Mouse (Mus musculus) cerebellum, postnatal 25 days (tissue): ENCODE measurements around the gene 2200002J24Rik.
"Not testable (repeated sequence)": the region's sequence is repeated elsewhere in the genome, so short reads cannot be mapped to it uniquely, and the experiment has no call there.

Source experiments
- DNase-seq, 2 experiments: peaks; one replicate each; pipeline ENCODE4 v3.0.0; 2021; ENCODE audit warnings: mixed read lengths in 2 of 2

The 2200002J24Rik gene

GRCm38 (mm10) chr7:30728739-30729395 lies 30.1 kb downstream of the 2200002J24Rik start:
- no peak for DNase-seq

GRCm38 (mm10) chr7:30729396-30730063 lies 30.8 kb downstream of the 2200002J24Rik start, which contains the start of gene Tmem147:
Gene Tmem147 (minus strand): TSS chr7:30729540.
- peak; percentile 99 for DNase-seq

- DNase-seq, result peak; percentile 27 to 39
Observed at GRCm38 (mm10) chr7:30730064-30730722, 31.5 kb downstream of the 2200002J24Rik start.

- DNase-seq, result no peak
Observed at GRCm38 (mm10) chr7:30736211-30736610, 37.5 kb downstream of the 2200002J24Rik start.

- not testable (repeated sequence) for DNase-seq
Observed at GRCm38 (mm10) chr7:30742570-30742969, 43.8 kb downstream of the 2200002J24Rik start.

GRCm38 (mm10) chr7:30743617-30744016 lies 44.9 kb downstream of the 2200002J24Rik start, which contains the start of gene Gapdhs:
Gene Gapdhs (minus strand): TSS chr7:30743681.
- not testable (repeated sequence) for DNase-seq

GRCm38 (mm10) chr7:30744022-30744598 lies 45.4 kb downstream of the 2200002J24Rik start:
- no peak for DNase-seq

- no peak for DNase-seq
Observed at GRCm38 (mm10) chr7:30747525-30748204, 48.9 kb downstream of the 2200002J24Rik start.
